Mouse (Mus musculus) forebrain, embryonic 15.5 days (tissue): ENCODE results near the gene Elk3. TPM values are rescaled to one million over a fixed set of nuclear protein-coding genes. Genes with fewer than 3 reads are reported as not detected.

ENCODE experiments used
- ATAC-seq: fragments of 200-750 bp; cut with Nextera tagmentation; replicated peaks from 2 replicates; pipeline ENCODE4 v1.8.0; 2017; ENCODE audit warnings: mild to moderate bottlenecking, moderate TSS enrichment, moderate library complexity
- H3K27ac ChIP-seq: fragments of 300-500 bp; sonication (generic); replicated peaks from 2 replicates; pipeline ENCODE4 v1.5.1; 2015; ENCODE audit warnings: mild to moderate bottlenecking, inconsistent platforms
- H3K27me3 ChIP-seq: fragments of 300-500 bp; sonication (generic); 2 replicates; pipeline ENCODE4 v1.6.1; 2015; ENCODE audit warnings: inconsistent platforms
- H3K36me3 ChIP-seq: fragments of 300-500 bp; sonication (generic); 2 replicates; pipeline ENCODE4 v1.6.1; 2015; ENCODE audit warnings: mild to moderate bottlenecking, inconsistent platforms
- H3K4me1 ChIP-seq: fragments of 300-500 bp; sonication (generic); 2 replicates; pipeline ENCODE4 v1.6.1; 2015; ENCODE audit warnings: inconsistent platforms
- H3K4me2 ChIP-seq: fragments of 300-500 bp; sonication (generic); replicated peaks from 2 replicates; pipeline ENCODE4 v1.6.1; 2015; ENCODE audit warnings: mild to moderate bottlenecking, inconsistent platforms
- H3K4me3 ChIP-seq: fragments of 300-500 bp; sonication (generic); 2 replicates; pipeline ENCODE4 v1.5.1; 2015; ENCODE audit warnings: mild to moderate bottlenecking, inconsistent platforms
- H3K9ac ChIP-seq: fragments of 300-500 bp; sonication (generic); replicated peaks from 2 replicates; pipeline ENCODE4 v1.6.1; 2015; ENCODE audit warnings: mild to moderate bottlenecking, inconsistent platforms
- H3K9me3 ChIP-seq: fragments of 300-500 bp; sonication (generic); 2 replicates; pipeline ENCODE4 v1.6.1; 2016; ENCODE audit warnings: inconsistent platforms
- WGBS: fragments of 180-500 bp; shearing (Covaris S2); methylation state at CpG from one replicate; pipeline ENCODE4 v1.1.7; 2015; ENCODE audit warnings: mixed read lengths; 5-methylcytosine and 5-hydroxymethylcytosine counted together
- polyA plus RNA-seq: library from polyadenylated mRNA; unstranded; fragments of >200 nt; fragmentation: Nextera tagmentation; extraction: Ambion mirVana; gene quantifications from 2 replicates; pipeline ENCODE4 v1.2.1, GENCODE M21; 2015

Gene Elk3
- polyA plus RNA-seq, 1 experiment from 2014 or later, result 7.9 TPM

DNA sequence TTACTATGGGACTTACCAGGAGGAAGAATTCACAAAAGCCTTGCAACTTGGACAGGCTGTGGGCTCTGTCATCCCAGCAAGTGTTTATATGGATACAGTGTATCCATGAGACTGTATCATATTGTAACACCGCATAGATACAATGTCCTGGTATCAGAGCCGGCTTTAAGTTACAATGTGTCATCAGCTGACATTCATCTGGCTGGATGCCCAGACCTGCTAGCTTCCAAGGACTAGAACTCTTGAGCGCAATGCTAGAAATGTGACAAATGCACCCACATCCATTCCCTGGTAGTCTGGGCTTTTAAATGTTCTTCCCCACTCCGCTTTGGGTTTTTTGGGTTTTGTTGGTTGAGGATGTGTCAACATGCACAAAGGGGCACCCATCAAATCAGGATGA is 22.6 kb downstream of the Elk3 start:
- H3K4me3 ChIP-seq, result no peak overlapping the region
- no peak overlapping the region for H3K9ac ChIP-seq
- no peak for ATAC-seq
- WGBS, result 53% methylated on average over 4 of the region's 4 CpGs
- no peaks in the 10 kb centered on the region for H3K27me3 ChIP-seq
- H3K27ac ChIP-seq, result no peak overlapping the region
- H3K36me3 ChIP-seq, result no peaks in the 10 kb centered on the region
- no peaks in the 10 kb centered on the region for H3K9me3 ChIP-seq
- H3K4me1 ChIP-seq, result peaks cover 28% of the 10 kb centered on the region
- no peak overlapping the region for H3K4me2 ChIP-seq

DNA sequence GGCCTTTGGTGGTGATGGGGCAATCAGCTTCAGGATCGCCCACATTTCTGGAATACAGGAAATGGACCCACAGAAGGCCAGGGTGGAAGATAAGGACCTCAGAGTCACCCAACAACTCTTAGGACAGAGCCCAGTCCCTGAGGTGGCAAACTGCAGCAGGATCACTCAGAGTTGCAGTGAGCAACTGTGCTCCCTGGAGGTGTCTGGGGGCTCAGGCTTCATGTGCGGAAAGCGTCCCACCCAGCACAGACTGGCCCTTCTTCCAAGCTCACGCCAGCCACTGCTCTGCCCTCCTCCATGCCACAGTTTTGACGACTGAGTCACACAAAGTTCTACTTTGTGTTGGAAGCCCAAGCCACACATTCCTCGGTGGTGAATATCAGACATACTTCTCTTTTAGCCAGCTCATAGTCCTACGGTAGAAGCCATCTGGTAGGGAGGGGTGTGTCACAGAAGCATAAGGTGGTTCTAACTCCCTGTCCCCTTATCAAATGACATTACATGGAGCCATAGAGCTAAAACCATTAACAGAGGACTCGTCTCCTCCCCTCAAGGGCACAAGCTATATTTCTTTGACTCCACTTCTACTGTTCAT is 23.3 kb downstream of the Elk3 start:
- Histone ChIP-seq H3K27me3 (no peaks in the 10 kb centered on the region), H3K27ac (no peak overlapping the region), H3K36me3 (no peaks in the 10 kb centered on the region), H3K4me3 (no peak overlapping the region), H3K9ac (no peak overlapping the region), H3K4me1 (peaks cover 35% of the 10 kb centered on the region), H3K9me3 (no peaks in the 10 kb centered on the region), H3K4me2 (no peak overlapping the region)
- ATAC-seq, result no peak
- WGBS, result 90% methylated on average over 8 of the region's 8 CpGs

DNA sequence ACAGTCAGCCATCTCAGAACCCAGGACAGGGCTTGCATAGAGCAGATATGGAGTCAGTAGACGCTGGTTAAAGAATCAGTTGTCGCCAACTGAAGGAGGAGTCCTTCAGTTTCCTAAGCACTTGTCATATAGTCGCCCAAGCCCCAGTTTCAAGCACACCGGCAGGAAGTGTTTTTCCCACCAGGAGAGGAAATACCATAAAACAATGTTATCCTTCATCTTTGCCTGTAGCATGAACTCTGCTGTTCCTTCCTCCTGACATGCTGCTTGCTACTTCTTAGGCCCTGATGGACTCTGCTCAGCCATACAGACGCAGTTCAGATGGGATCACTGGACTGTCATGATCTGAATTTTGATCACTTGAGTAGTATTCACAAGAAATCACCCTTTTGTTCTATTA is 25.4 kb downstream of the Elk3 start:
- Histone ChIP-seq H3K36me3 (no peaks in the 10 kb centered on the region), H3K9ac (no peak overlapping the region), H3K4me2 (no peak overlapping the region), H3K27me3 (no peaks in the 10 kb centered on the region), H3K9me3 (no peaks in the 10 kb centered on the region), H3K4me3 (no peak overlapping the region), H3K27ac (no peak overlapping the region), H3K4me1 (peaks cover 48% of the 10 kb centered on the region)
- no peak for ATAC-seq
- WGBS, result 89% methylated on average over 5 of the region's 5 CpGs

DNA sequence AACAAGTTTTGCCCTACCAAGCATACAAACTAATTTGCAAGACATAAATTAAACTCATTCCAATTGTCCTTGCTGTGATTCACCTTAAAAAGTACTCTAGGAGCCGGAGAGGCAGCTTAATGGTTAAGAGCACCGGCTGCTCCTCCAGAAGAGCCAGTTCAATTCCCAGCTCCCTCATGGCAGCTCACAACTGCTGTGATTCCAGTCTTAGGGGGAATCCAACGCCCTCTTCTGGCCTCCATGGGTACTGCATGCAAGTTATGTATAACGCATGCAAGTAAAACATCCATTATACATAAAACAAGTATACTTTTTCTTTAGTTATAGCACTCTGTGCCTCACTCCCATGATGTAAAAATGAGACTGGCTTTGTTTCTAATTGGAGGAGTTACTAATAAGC is 27.7 kb downstream of the Elk3 start:
- 64% methylated on average over 4 of the region's 4 CpGs for WGBS
- Histone ChIP-seq H3K4me2 (no peak overlapping the region), H3K9me3 (no peaks in the 10 kb centered on the region), H3K27ac (peak overlapping the region; percentile 47), H3K27me3 (no peaks in the 10 kb centered on the region), H3K4me3 (no peak overlapping the region), H3K9ac (no peak overlapping the region), H3K4me1 (peaks cover 29% of the 10 kb centered on the region), H3K36me3 (no peaks in the 10 kb centered on the region)
- no peak for ATAC-seq

DNA sequence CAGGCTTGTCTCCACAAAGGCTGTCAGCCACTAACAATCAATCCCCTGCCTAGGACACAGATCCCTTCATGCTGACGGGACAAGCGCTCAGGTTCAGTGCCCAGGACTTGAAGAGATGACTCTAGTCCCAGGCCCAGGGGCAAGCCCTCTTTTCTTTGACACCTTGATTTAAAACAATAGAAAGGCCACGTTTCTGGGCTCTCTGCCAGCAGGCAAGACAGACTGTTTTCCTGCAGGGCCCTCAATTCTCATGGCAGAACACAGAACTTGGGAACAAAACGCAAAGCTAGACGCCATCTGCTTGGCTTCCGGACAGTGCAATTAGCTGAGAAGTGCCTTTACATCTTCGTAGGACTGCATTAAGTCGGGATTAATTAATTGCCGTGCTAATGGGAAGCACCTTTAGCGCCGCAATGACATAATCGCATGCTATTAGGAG is 28.4 kb downstream of the Elk3 start:
- no peak overlapping the region for H3K4me3 ChIP-seq
- no peaks in the 10 kb centered on the region for H3K27me3 ChIP-seq
- H3K4me2 ChIP-seq, result no peak overlapping the region
- peak overlapping the region; percentile 47 for H3K27ac ChIP-seq
- ATAC-seq, result peak; percentile 41
- H3K9ac ChIP-seq, result no peak overlapping the region
- H3K4me1 ChIP-seq, result peaks cover 28% of the 10 kb centered on the region
- no peaks in the 10 kb centered on the region for H3K9me3 ChIP-seq
- WGBS, result 11% methylated on average over 12 of the region's 12 CpGs
- H3K36me3 ChIP-seq, result no peaks in the 10 kb centered on the region

DNA sequence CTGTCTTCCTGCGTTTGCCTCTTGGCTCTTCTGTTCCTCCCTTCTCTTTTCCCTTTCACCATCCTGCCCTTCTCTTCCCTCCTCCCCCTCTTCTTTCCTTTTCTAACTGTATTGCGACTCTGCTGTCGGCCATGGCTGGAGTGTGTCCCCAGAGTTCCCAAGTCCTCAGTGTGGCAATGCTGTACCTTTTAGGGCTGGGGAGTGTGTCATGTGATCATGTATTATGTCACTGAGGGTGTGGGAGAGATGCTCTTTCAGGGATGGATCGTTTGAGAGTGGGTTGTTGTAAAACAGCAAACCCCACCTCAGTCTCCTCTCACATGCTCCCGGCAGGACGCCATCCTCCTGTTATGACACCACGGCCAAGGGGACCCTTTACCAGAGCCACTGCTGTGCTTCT is 29.8 kb downstream of the Elk3 start:
- H3K4me2 ChIP-seq, result no peak overlapping the region
- H3K9ac ChIP-seq, result no peak overlapping the region
- H3K27ac ChIP-seq, result 0 out of 2 replicates have a peak overlapping the region, but pooled peaks have one; percentile 15
- H3K4me3 ChIP-seq, result no peak overlapping the region
- H3K27me3 ChIP-seq, result no peaks in the 10 kb centered on the region
- 69% methylated on average over 7 of the region's 7 CpGs for WGBS
- no peaks in the 10 kb centered on the region for H3K36me3 ChIP-seq
- no peak for ATAC-seq
- peaks cover 43% of the 10 kb centered on the region for H3K4me1 ChIP-seq
- no peaks in the 10 kb centered on the region for H3K9me3 ChIP-seq

DNA sequence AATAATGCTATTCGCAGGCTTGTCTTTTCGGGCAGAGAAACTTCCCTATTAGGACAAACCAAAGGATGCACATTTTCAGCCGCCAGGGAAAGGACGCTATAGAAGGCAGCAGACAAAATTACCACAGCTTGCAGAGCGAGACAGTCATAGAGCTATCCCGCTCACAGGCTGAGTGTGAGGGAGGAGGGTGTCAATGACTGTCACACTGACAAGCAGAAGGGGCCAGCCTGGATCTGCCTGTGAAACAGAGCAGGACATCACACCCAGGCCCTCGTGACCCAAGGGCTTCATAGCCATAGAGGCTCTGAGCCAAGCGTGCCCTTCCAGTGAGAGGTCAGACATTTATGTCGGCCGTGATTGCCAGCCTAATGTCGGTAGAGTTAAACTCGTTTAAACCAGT is 30.3 kb downstream of the Elk3 start:
- no peak for ATAC-seq
- Histone ChIP-seq H3K27me3 (no peaks in the 10 kb centered on the region), H3K4me3 (no peak overlapping the region), H3K9me3 (no peaks in the 10 kb centered on the region), H3K4me2 (no peak overlapping the region), H3K9ac (no peak overlapping the region), H3K36me3 (no peaks in the 10 kb centered on the region), H3K4me1 (peaks cover 48% of the 10 kb centered on the region), H3K27ac (no peak overlapping the region)
- WGBS, result 67% methylated on average over 12 of the region's 12 CpGs

DNA sequence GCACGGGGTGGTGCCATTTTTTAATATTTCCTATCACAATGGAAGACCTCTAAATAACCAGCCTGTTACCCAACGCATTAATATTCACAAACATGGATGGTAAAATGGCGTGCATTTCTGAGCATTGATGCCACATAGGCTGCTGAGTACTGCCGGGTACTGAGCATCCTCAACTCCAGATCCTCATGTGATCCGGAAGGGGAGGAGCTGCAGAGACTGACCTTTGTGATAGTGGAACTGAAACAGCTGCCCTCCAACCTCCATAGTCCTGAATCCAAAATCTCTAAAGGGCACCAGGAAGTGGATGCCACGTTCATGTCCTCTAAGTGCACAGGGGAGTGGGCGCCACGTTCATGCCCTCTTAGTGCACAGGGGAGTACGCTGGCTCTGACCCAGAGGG is 31.9 kb downstream of the Elk3 start:
- Histone ChIP-seq H3K4me1 (peaks cover 63% of the 10 kb centered on the region), H3K9ac (no peak overlapping the region), H3K36me3 (no peaks in the 10 kb centered on the region), H3K4me2 (no peak overlapping the region), H3K9me3 (no peaks in the 10 kb centered on the region), H3K27me3 (no peaks in the 10 kb centered on the region), H3K4me3 (no peak overlapping the region), H3K27ac (no peak overlapping the region)
- 89% methylated on average over 9 of the region's 9 CpGs for WGBS
- ATAC-seq, result no peak

DNA sequence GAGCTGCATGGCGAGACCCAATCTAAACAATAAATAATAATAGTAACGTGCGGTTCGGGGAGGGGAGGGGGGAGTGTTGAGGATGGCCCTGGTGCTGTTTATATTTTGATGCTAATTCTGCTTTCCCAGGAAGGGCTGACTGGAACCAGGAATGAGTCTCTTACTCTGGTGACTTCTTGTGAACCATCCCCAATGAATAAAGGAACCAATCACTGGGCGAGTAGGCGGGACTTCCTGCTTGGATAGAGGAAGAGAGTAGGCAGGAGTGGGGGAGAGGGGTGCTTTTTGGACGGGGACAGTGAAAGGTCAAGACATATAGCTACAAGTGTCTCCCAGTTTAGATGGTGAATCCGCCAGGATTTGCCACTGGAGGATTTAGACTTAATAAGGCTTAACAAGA is 32.6 kb downstream of the Elk3 start:
- 85% methylated on average over 8 of the region's 8 CpGs for WGBS
- H3K4me3 ChIP-seq, result no peak overlapping the region
- ATAC-seq, result no peak
- H3K4me2 ChIP-seq, result no peak overlapping the region
- H3K4me1 ChIP-seq, result peaks cover 61% of the 10 kb centered on the region
- no peaks in the 10 kb centered on the region for H3K9me3 ChIP-seq
- no peaks in the 10 kb centered on the region for H3K36me3 ChIP-seq
- no peaks in the 10 kb centered on the region for H3K27me3 ChIP-seq
- no peak overlapping the region for H3K27ac ChIP-seq
- H3K9ac ChIP-seq, result no peak overlapping the region

DNA sequence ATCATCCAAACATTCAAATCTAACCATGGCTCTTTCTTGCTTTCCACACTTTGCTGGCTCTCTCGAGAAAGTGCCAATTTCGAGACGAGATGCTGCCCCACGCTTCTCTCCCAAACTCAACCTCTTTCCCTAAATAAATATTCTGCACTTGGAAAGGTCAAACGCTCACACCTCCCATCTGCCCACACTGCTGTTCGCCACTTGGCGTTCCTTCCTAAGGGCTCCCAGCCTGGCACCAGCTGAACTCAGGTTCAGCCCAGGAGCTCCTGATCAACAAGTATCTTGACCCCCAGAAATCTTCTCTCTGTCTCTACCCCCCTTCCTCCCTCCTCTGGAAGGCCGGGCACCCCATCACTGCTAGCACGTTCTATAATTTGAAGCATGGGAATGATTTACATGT is 34.1 kb downstream of the Elk3 start:
- Histone ChIP-seq H3K27me3 (no peaks in the 10 kb centered on the region), H3K4me2 (peak overlapping the region; percentile 54), H3K4me3 (peak overlapping the region; percentile 37), H3K9ac (peak overlapping the region; percentile 36), H3K9me3 (no peaks in the 10 kb centered on the region), H3K27ac (peak overlapping the region; percentile 89), H3K4me1 (peaks cover 51% of the 10 kb centered on the region), H3K36me3 (no peaks in the 10 kb centered on the region)
- 37% methylated on average over 9 of the region's 9 CpGs for WGBS
- no peak for ATAC-seq

DNA sequence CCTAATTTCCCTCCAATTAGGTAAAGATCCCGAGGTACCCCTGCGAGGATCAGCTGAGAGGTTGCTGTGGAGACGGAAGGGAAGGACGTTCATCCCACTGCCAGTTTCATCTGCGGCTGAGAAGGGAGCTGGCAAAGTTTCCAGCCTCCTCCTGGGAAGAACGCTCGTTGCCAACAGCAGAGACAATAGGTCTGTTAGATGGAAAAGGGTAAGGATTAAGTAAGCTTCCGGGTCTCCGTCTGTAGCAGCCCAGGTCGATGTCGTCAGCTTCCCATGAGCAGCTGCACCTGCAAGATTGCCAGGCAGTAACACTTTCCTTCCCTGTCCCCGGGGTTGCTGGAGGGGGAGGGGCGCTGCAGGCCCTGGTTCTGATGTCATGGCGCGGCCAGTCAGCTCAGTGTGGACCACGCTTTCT is 34.6 kb downstream of the Elk3 start:
- H3K9ac ChIP-seq, result peak overlapping the region; percentile 36
- H3K27ac ChIP-seq, result peak overlapping the region; percentile 89
- peak overlapping the region; percentile 54 for H3K4me2 ChIP-seq
- no peaks in the 10 kb centered on the region for H3K9me3 ChIP-seq
- peak overlapping the region; percentile 37 for H3K4me3 ChIP-seq
- peak; percentile 62 for ATAC-seq
- peaks cover 49% of the 10 kb centered on the region for H3K4me1 ChIP-seq
- no peaks in the 10 kb centered on the region for H3K36me3 ChIP-seq
- no peaks in the 10 kb centered on the region for H3K27me3 ChIP-seq
- 2% methylated on average over 16 of the region's 16 CpGs for WGBS

DNA sequence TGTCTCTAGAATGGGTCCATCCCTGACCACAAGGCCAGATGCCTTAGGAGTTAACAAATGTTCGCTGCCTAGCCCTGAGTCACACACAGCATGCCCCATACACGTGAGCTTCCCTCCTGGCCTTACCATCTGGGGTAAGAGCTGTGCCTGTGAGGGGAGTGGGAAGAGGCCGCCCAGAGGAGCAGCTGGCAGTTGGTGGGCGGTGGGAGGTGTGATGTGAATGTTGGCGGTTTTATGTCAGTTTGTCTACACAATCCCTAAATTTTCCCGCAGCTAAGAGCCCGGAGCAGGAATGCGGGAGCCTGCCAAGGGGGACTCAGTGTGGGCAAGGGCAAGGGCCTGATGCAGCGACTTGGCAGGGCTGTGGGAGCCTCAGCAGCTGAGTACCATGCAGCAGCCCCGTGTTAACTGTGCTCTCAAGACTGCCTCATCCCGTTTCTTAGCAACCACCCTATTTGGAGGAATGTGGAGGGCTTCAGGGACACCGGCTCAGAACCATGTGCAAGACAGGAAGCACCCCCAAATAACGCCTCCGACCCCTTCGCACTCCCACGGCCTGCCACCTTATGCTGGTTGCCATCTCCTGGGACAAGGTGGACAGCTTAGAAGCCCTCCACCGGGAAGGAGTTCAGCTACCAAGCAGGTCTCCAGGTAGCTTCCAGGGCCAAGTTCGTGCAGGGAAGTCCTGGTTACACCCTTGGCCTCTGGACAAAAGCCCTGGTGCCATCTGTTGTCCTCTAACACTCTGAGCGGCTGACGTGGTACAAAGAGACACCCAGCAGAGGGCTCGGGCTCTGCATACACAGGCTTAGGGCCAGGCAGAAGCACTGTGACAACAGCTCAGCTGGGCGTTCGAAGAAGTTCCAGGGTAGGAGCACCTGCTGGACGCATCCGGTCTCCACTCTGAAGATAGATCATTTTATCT is 35.5 kb downstream of the Elk3 start:
- Histone ChIP-seq H3K9me3 (no peaks in the 10 kb centered on the region), H3K27me3 (no peaks in the 10 kb centered on the region), H3K36me3 (no peaks in the 10 kb centered on the region), H3K4me3 (peak overlapping the region; percentile 37), H3K9ac (no peak overlapping the region), H3K27ac (peak overlapping the region; percentile 89), H3K4me2 (peak overlapping the region; percentile 54), H3K4me1 (peaks cover 42% of the 10 kb centered on the region)
- peak; percentile 93 for ATAC-seq
- WGBS, result 13% methylated on average over 25 of the region's 25 CpGs
